Mouse (Mus musculus): ENCODE data around the gene Lypd3.

Gene Lypd3

GRCm38 (mm10) chr7:24636264-24636663, at the start of gene Lypd3:
Gene Lypd3 (plus strand): TSS chr7:24636550.
- in situ Hi-C loops (cut with MboI, MseI), result no loop called here

- in situ Hi-C loops (cut with MboI, MseI), result no loop called here
These were observed 49.5 kb upstream of the Lypd3 start for GRCm38 (mm10) chr7:24586828-24587227.

GRCm38 (mm10) chr7:24587330-24588105, 48.8 kb upstream of the Lypd3 start, which contains the start of the genes Ethe1 and Zfp575:
Gene Ethe1 (plus strand): TSS chr7:24587543.
Gene Zfp575 (minus strand): TSS chr7:24587641.
- in situ Hi-C loops (cut with MboI, MseI), result no loop called here

- in situ Hi-C loops (cut with MboI, MseI), result no loop called here
These were observed 48.0 kb upstream of the Lypd3 start for GRCm38 (mm10) chr7:24588336-24588735.

GRCm38 (mm10) chr7:24591735-24592134, 44.6 kb upstream of the Lypd3 start:
- in situ Hi-C loops (cut with MboI, MseI), result no loop called here

GRCm38 (mm10) chr7:24592163-24592562, 44.2 kb upstream of the Lypd3 start:
- in situ Hi-C loops (cut with MboI, MseI), result no loop called here

- in situ Hi-C loops (cut with MboI, MseI), result no loop called here
These were observed 43.6 kb upstream of the Lypd3 start for GRCm38 (mm10) chr7:24592781-24593180.

GRCm38 (mm10) chr7:24593621-24594308, 42.6 kb upstream of the Lypd3 start:
- in situ Hi-C loops (cut with MboI, MseI), result no loop called here

- in situ Hi-C loops (cut with MboI, MseI), result no loop called here
These were observed 42.0 kb upstream of the Lypd3 start for GRCm38 (mm10) chr7:24594309-24594803.

GRCm38 (mm10) chr7:24595464-24595863, 40.9 kb upstream of the Lypd3 start:
- in situ Hi-C loops (cut with MboI, MseI), result no loop called here

GRCm38 (mm10) chr7:24598121-24598520, 38.2 kb upstream of the Lypd3 start:
- in situ Hi-C loops (cut with MboI, MseI), result no loop called here

GRCm38 (mm10) chr7:24599211-24600067, 36.9 kb upstream of the Lypd3 start:
- in situ Hi-C loops (cut with MboI, MseI), result no loop called here

- in situ Hi-C loops (cut with MboI, MseI), result no loop called here
These were observed 35.3 kb upstream of the Lypd3 start for GRCm38 (mm10) chr7:24600941-24601597.

- in situ Hi-C loops (cut with MboI, MseI), result loop anchor here (5.0 kb wide), 1 partner anchor 37 kb away; no protein-coding TSS in a partner anchor
These were observed 30.8 kb upstream of the Lypd3 start for GRCm38 (mm10) chr7:24605561-24605960.

- in situ Hi-C loops (cut with MboI, MseI), result loop anchor here (5.0 kb wide), 1 partner anchor 36 kb away; no protein-coding TSS in a partner anchor
These were observed 30.3 kb upstream of the Lypd3 start for GRCm38 (mm10) chr7:24606046-24606445.

- in situ Hi-C loops (cut with MboI, MseI), result loop anchor here (5.0 kb wide), 1 partner anchor 34 kb away; no protein-coding TSS in a partner anchor
These were observed 28.3 kb upstream of the Lypd3 start for GRCm38 (mm10) chr7:24608017-24608416.

GRCm38 (mm10) chr7:24608561-24608960, 27.8 kb upstream of the Lypd3 start:
- in situ Hi-C loops (cut with MboI, MseI), result loop anchor here (5.0 kb wide), 1 partner anchor 34 kb away; no protein-coding TSS in a partner anchor

- in situ Hi-C loops (cut with MboI, MseI), result no loop called here
These were observed 26.0 kb upstream of the Lypd3 start, which contains the start of gene Phldb3 for GRCm38 (mm10) chr7:24610144-24610878. Gene Phldb3 (plus strand): TSS chr7:24610763.

GRCm38 (mm10) chr7:24610879-24611494, 25.4 kb upstream of the Lypd3 start:
- in situ Hi-C loops (cut with MboI, MseI), result no loop called here

- in situ Hi-C loops (cut with MboI, MseI), result no loop called here
These were observed 24.6 kb upstream of the Lypd3 start for GRCm38 (mm10) chr7:24611709-24612108.
